Mouse (Mus musculus): ENCODE results near the gene Olfr688.

Gene Olfr688

GRCm38 (mm10) chr7:105287795-105288194, at the start of gene Olfr688:
Gene Olfr688 (plus strand): TSS chr7:105288095.
- no peak for DNase-seq (ENCODE audit: low read depth)

GRCm38 (mm10) chr7:105247671-105248070, 40.2 kb upstream of the Olfr688 start:
- no peak for DNase-seq (ENCODE audit: low read depth)

GRCm38 (mm10) chr7:105248197-105248596, 39.7 kb upstream of the Olfr688 start:
- DNase-seq (ENCODE audit: low read depth): no peak

GRCm38 (mm10) chr7:105256656-105257055, 31.2 kb upstream of the Olfr688 start:
- peak; percentile 7 for DNase-seq (ENCODE audit: low read depth)

GRCm38 (mm10) chr7:105272426-105272825, 15.5 kb upstream of the Olfr688 start:
- no peak for DNase-seq (ENCODE audit: low read depth)

- no peak for DNase-seq (ENCODE audit: low read depth)
Observed at GRCm38 (mm10) chr7:105290051-105290450, 2.2 kb downstream of the Olfr688 start.

GRCm38 (mm10) chr7:105310865-105311264, 23.0 kb downstream of the Olfr688 start, which contains the start of gene Olfr689:
Gene Olfr689 (plus strand): TSS chr7:105311165.
- no peak for DNase-seq (ENCODE audit: low read depth)

GRCm38 (mm10) chr7:105325302-105325701, 37.4 kb downstream of the Olfr688 start:
- no peak for DNase-seq (ENCODE audit: low read depth)

GRCm38 (mm10) chr7:105334004-105334403, 46.1 kb downstream of the Olfr688 start, which contains the start of gene Olfr690:
Gene Olfr690 (minus strand): TSS chr7:105334104.
- no peak for DNase-seq (ENCODE audit: low read depth)
